Mouse (Mus musculus) adrenal gland, adult 8-10 months (tissue): ENCODE data around the gene Nln. TPM values are rescaled to one million over a fixed set of nuclear protein-coding genes. Genes with fewer than 3 reads are reported as not detected.
A peak's percentile ranks its signal among the peaks of the same experiment; 100 is the strongest.

Source experiments
- DNase-seq: peaks from one replicate; pipeline ENCODE4 v3.0.0; 2022
- total RNA-seq, 4 experiments: library from RNA; stranded (reverse); gene quantifications; 2 replicates each; pipeline ENCODE4 v1.2.4; 2022

The Nln gene
- total RNA-seq, 4 experiments from 2014 or later, result 14.4 to 19.6 (median 16.5) TPM

DNA sequence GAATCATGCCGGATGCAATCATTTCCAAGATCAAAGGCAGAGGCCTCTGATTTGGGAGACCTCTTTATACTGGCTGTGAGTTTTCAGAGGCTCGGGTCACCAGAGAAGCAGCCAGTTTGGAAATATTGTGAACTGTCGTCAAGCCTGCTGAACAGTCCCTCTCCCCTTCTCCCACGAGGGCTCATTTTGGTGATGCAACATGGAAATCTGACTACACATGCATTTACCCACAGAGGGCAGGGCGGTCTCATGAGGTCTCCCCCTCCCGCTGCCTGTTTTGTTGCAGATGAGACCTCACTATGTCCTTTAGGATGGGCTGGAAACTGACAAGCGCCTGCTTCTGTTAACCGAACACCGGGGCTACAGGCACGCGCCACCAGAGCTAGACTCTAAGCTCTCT, 95.4 kb downstream of the Nln start:
- no peak for DNase-seq

GRCm38 (mm10) chr13:104013380-104013779, 96.0 kb downstream of the Nln start:
- no peak for DNase-seq

DNA sequence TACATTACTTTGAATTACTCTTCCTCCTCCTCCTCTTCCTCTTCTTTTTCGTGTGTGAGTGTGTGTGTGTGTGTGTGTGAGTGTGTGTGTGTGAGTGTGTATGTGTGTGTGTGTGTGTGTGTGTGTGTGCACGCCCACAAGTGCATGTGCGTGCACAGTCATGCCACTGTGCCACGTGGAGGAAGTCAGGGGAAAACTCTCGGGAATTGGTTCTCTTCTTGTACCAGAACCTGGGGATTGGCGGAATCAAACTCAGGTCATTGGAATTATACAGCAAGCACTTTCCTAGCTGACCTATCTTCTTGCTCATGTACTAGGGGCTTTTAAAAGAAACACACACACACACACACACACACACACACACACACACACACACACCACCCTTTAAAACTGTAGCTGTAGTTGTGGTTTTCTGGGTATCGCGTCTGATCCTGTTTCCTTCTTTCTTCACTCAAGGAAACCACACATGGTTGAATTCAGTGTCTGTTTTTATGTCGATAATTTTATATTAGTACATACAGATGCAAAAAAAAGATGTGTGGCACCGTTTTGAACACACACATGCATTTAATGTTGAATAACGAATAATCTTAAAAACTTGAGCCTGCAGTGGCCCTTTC, 97.1 kb downstream of the Nln start:
- DNase-seq, result no peak

DNA sequence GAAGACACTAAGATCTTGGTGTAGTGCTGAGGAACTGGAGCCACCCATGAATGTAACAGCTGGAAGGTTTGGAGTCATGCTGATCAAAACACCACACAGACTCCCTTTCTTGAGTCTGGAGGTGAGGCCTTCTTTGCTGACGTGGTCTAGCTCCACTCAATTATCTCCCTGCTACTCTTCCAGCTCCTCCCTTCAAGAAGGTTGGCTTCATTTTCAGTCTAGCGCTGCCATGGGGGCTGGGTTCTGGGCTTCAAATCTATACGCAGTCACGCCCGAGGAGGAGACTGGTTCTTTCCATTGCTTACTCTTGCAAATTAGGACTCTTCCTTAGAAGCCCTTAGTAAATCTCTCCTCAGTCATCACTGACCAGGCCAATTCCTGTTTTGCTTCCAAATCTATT, 98.1 kb downstream of the Nln start:
- DNase-seq, result no peak

- DNase-seq, result no peak
Measured at GRCm38 (mm10) chr13:104005231-104005845, 104.1 kb downstream of the Nln start.

- DNase-seq, result no peak
Measured at GRCm38 (mm10) chr13:103994085-103994455, 115.3 kb downstream of the Nln start.

DNA sequence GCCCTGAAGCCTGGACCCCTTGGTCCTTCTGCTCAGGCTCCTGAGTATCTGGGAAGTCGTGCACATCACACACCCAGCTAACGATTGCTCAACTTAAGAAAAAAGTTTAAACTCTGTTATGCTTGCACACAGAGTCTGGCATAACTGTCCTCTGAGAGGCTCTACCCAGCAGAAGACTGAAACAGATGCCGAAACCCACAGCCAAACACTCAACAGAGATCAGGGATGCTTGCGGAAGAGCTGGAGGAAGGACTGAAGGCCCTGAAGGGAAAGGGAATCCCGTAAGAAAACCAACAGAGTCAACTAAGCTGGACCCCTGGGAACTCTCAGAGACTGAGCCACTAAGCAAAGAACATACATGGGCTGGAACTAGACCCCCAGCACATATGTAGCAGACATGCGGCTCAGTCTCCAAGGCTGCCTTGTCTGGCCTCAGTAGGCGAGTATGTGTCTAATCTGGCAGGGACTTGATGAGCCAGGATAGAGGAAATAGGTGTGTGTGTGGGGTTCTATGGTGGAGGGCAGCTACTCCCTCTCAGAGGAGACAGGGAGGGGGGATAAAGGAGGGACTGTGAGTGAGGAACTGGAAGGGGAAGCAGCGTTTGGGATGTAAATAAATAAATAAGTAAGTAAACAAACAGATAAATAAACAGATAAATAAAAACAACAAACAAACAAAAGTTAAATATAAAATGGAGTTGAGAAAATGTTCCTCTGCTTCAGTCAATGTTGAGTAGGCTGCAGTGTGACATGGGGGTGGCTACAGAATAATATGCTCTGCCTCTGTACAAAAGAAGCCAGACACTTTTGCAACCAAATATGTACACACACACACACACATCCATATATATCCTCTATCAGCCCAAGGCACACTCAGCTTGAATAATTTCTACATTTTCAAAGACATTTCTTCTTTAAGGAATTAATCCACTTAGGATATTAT, 116.0 kb downstream of the Nln start:
- no peak for DNase-seq

DNA sequence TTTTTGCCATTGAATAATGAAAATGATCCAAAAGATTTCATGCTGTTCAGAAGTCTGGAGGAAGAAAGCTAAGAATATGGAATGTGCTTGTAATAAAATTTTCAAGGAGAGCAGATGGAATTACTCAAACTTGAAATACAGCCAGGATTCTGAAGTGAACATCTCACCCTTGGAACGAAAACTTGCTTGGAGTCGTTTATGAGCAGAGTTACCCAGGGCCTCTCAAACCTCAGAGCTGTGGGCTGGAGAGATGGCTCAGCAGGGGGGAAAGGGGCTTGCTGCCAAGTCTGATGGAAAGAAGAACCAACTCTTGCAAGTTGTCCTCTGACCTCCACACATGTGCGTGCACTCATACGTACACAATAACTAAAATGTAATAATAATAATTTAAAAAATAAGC, 122.8 kb downstream of the Nln start:
- DNase-seq, result no peak

DNA sequence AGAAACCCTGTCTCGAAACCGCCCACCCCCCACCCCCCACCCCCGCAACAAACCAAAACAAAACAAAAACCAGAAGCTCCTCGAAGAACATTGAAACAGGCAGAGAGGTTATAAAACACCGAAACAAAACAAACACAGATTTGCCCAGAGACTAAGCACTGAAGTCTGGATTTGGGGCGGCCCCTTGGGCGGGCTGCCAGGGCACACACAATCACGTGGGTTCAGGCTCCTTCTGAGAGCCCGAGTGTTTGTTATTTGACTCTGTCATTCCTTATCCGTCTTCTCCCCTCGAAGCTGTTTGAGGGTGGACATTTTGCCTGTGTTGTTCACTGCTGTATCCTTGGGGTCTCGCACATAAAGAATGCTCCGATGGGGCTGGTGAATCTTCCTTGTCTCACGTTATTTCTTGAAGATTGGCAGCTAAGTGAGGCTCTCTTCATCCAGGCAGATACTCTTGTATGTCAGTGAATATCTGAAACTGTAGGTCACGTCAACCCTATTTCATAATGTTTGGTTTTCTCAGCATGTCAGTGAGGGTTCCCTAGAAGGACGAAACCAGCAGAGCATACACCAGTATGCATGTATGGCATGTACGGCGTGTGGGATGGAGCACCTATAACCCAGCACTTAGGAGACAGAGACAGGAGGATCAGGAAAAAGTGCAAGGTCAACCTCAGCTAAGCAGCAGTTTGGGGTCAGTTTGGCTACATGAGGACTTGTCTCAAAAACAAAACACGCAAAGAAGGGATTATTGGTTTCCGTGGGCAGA, 123.7 kb downstream of the Nln start:
- no peak for DNase-seq

DNA sequence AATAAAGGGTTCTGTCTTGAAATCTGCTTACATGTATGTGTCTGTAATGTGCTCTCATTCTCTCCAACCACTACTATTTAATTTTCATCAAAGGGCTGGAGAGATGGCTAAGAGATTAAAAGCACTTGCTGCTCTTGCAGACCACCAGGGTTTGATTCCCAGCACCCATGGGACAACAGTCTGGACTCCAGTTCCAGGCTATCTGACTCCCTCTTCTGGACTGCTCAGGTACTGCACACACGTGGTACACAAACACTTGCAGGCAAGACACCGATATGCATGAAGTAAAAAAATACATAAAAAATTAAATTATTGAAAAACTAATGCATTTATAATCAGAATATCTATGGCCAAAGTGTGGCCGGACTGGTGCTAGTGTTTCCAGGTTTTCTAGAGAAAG, 127.0 kb downstream of the Nln start:
- DNase-seq, result no peak

- no peak for DNase-seq
Measured at GRCm38 (mm10) chr13:103980414-103980813, 129.0 kb downstream of the Nln start.

DNA sequence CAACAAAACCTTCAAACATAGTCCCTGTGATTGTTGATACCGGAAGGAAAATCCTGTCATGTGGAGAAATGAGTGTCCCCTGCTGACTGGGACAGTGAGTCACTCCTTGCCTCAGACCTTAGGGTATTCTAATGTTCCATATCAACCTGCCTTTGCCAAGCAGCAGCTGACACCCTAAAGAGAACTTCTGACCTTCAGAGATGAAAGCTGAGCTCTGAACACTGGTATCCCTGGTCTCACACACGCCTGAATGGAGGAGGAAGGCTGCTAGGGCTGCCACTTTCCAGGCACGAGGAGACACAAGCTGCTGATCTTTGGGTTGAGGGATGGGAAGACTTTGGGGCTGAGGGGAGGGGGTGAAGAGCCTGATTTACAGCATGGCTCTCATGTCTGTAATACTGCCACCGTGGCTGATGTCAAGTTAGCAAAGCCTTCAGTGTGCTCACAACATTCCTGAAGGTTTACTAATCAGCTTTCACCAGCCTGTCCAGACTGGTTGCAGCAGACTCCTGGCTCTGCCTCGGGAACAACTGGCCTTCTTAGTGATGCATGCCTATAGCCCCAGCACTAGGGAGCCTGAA, 131.0 kb downstream of the Nln start:
- DNase-seq, result peak; percentile 71

DNA sequence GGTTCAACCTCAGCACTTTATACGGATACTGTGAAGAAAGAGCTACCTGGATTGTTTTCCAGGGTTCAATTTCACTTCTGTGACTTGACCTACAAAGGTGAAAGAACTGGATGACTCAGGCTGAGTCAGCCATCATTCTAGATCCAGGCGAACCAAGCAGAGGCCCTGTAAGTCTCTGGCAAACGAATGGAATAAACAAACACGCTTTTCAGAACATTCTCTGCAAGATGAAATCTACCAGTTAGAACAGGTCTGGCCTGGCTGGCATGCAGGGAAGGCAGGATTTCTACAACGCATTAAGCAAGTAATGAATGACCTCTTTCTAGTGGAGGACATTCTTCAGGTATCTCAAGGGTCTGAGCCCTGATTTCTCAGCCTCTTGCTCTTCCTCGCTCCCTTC, 131.6 kb downstream of the Nln start:
- peak; percentile 23 for DNase-seq

DNA sequence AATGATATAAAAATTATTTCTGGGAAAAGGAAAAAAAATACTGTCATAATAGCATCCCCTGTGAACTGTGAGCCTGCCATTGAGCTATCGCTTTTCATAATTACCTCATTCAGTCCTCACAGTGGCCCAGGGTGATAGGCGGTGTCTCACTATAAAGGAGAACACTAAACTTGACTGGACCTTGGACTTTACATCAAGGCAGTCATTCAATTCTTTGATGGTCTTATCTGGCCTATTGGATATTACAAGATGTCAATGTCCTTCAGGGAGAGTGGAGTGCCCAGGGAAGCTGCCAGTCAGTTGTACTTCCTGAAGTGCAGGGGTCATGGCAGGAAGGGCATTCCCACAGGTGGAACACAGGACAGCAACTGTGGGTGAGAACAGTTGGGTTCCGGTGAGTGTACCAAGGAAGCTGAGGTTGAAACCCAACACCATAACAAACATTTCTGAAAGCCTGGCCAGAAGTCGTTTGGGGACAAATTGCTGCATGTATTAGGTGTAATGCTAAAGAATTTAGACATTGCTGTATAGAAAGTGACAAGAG, 133.2 kb downstream of the Nln start:
- no peak for DNase-seq

DNA sequence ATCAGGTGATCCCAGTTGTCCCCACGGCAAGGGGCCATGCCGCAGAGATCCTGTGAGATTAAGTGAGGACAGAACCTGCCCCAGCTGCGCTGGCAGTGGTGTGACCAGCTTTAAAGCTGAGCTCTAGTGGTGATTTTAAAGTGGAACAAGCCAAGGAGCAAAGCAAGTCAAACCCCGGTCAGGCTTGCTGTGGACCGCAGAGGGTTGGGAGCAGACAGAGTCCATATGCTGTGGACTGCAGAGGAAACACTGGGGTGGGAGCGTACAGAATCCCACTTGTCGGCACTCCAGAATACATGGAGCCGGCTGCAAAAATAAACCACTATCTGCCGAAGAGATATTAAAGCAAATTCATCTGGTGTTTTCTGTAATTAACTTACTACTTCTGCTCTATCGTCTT, 134.3 kb downstream of the Nln start:
- DNase-seq, result no peak

DNA sequence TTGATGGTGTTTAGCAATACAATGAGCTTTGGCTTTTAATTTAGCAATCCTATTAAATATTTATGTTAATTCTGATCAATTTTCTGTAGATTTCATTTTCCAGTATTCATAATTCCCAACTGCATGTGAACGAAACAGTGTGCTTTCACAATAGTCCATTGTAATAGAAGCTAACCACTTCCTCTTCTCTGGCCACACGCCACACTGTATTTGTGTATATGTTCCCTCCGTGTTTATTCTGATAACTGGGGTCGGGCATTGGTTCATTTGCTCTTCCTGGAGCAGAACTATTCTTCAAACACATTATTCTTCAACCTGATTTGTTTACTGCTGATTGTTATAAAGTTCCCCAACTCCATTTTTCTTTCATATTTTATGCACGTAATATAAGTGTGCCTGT, 135.4 kb downstream of the Nln start:
- no peak for DNase-seq

Other genes starting within 250 kb of the Nln start
- gene Erbin, start 189.1 kb downstream of the Nln start, total RNA-seq, result 100 to 1,000 TPM in 2 of 4 experiments, 10 to 100 TPM in 2; 88.7 to 123 (median 108) TPM
- gene Sgtb, start 127 bp upstream of the Nln start, total RNA-seq, result 1 to 10 TPM; 3.9 to 9.4 (median 6.1) TPM
- gene Trappc13, start 68.9 kb upstream of the Nln start, total RNA-seq, result 10 to 100 TPM; 60.2 to 76.6 (median 62.1) TPM
- gene Trim23, start 69.2 kb upstream of the Nln start, total RNA-seq, result 10 to 100 TPM; 19.9 to 23.3 (median 22.0) TPM
- gene Cenpk, start 119.0 kb upstream of the Nln start, total RNA-seq, result 1 to 10 TPM in 3 of 4 experiments, under 1 TPM in 1; 0.80 to 2.4 (median 1.4) TPM
- gene Ppwd1, start 119.2 kb upstream of the Nln start, total RNA-seq, result 10 to 100 TPM; 12.2 to 15.9 (median 13.9) TPM
- gene Adamts6, start 178.2 kb upstream of the Nln start, total RNA-seq, result 10 to 100 TPM in 1 of 4 experiments, 1 to 10 TPM in 3; 1.5 to 10.0 (median 5.5) TPM